Mouse (Mus musculus) olfactory bulb, adult 2 months (tissue): ENCODE results near the gene Golga7b. TPM values are rescaled to one million over a fixed set of nuclear protein-coding genes. Genes with fewer than 3 reads are reported as not detected.

ENCODE experiments used
- H3K27ac ChIP-seq: fragments of 200-500 bp; 2 replicates; pipeline ENCODE4 v1.5.1; 2012; ENCODE audit warnings: low read depth, low read length; ENCODE audit not compliant: insufficient read depth
- H3K4me1 ChIP-seq: fragments of 200-500 bp; 2 replicates; pipeline ENCODE4 v1.6.1; 2012; ENCODE audit warnings: low read length; ENCODE audit not compliant: control insufficient read depth, insufficient read depth
- H3K4me3 ChIP-seq: fragments of 200-500 bp; 2 replicates; pipeline ENCODE4 v1.5.1; 2012; ENCODE audit warnings: mild to moderate bottlenecking, low read depth, low read length, moderate library complexity; ENCODE audit not compliant: insufficient read depth
- CTCF ChIP-seq: fragments of 200-500 bp; IDR thresholded peaks from 2 replicates; pipeline ENCODE4 v1.5.1; 2012; ENCODE audit warnings: low read depth, mild to moderate bottlenecking, low read length, moderate library complexity; ENCODE audit not compliant: insufficient read depth
- POLR2A ChIP-seq: fragments of 200-500 bp; IDR thresholded peaks from 2 replicates; pipeline ENCODE4 v1.6.1; 2012; ENCODE audit warnings: mild to moderate bottlenecking, low read depth, low read length, moderate library complexity; ENCODE audit not compliant: insufficient read depth
- WGBS: fragments of 180-500 bp; shearing (Covaris S2); methylation state at CpG from one replicate; pipeline ENCODE4 v1.1.7; 2018; 5-methylcytosine and 5-hydroxymethylcytosine counted together
- polyA plus RNA-seq: library from polyadenylated mRNA; stranded (reverse); fragments of >200 nt; gene quantifications from 2 replicates; pipeline ENCODE4 v1.2.4, GENCODE M21; 2012; ENCODE audit warnings: low replicate concordance; ENCODE audit not compliant: missing spikeins, insufficient read depth, insufficient read length

Gene Golga7b
- polyA plus RNA-seq, 1 experiment = not detected

- WGBS = 55% methylated on average over 5 of the region's 5 CpGs
- Histone ChIP-seq H3K4me3 (no peak overlapping the region), H3K27ac (no peak overlapping the region)
These were observed 11.2 kb downstream of the Golga7b start for GRCm38 (mm10) chr19:42258596-42258995.

GRCm38 (mm10) chr19:42260486-42260885, 13.1 kb downstream of the Golga7b start:
- H3K27ac ChIP-seq = no peak overlapping the region
- no peak overlapping the region for H3K4me3 ChIP-seq
- H3K4me1 ChIP-seq = peaks cover 26% of the 10 kb centered on the region
- 83% methylated on average over 8 of the region's 8 CpGs for WGBS
- TF ChIP-seq POLR2A (no peak), CTCF (no peak)

More at GRCm38 (mm10) chr19:42258596-42258995, 11.2 kb downstream of the Golga7b start:
- peaks cover 28% of the 10 kb centered on the region for H3K4me1 ChIP-seq
- TF ChIP-seq POLR2A (no peak), CTCF (no peak)

- TF ChIP-seq POLR2A = no peak
- no peak for TF ChIP-seq CTCF
- 64% methylated on average over 3 of the region's 3 CpGs for WGBS
- Histone ChIP-seq H3K27ac (no peak overlapping the region), H3K4me1 (peaks cover 16% of the 10 kb centered on the region), H3K4me3 (no peak overlapping the region)
These were observed 16.1 kb downstream of the Golga7b start for GRCm38 (mm10) chr19:42263524-42263923.

- 35% methylated on average over 19 of the region's 19 CpGs for WGBS
- Histone ChIP-seq H3K4me3 (no peak overlapping the region), H3K27ac (no peak overlapping the region), H3K4me1 (peaks cover 22% of the 10 kb centered on the region)
- TF ChIP-seq POLR2A (no peak), CTCF (no peak)
These were observed 21.0 kb downstream of the Golga7b start for GRCm38 (mm10) chr19:42268337-42268736.

- TF ChIP-seq POLR2A (no peak), CTCF (no peak)
These were observed 22.7 kb downstream of the Golga7b start for GRCm38 (mm10) chr19:42270119-42270518.

GRCm38 (mm10) chr19:42271182-42271581, 23.8 kb downstream of the Golga7b start:
- Histone ChIP-seq H3K27ac (no peak overlapping the region), H3K4me3 (no peak overlapping the region), H3K4me1 (peaks cover 22% of the 10 kb centered on the region)
- WGBS = 73% methylated on average over 7 of the region's 7 CpGs
- no peak for TF ChIP-seq POLR2A
- TF ChIP-seq CTCF = no peak

More at GRCm38 (mm10) chr19:42270119-42270518, 22.7 kb downstream of the Golga7b start:
- H3K4me3 ChIP-seq = no peak overlapping the region
- WGBS = 83% methylated on average over 6 of the region's 6 CpGs
- H3K27ac ChIP-seq = no peak overlapping the region
- H3K4me1 ChIP-seq = peaks cover 22% of the 10 kb centered on the region

GRCm38 (mm10) chr19:42272003-42272963, 24.9 kb downstream of the Golga7b start:
- Histone ChIP-seq H3K4me1 (peaks cover 22% of the 10 kb centered on the region), H3K4me3 (no peak overlapping the region), H3K27ac (no peak overlapping the region)
- TF ChIP-seq POLR2A (no peak), CTCF (no peak; the same call in 1 of the 2 replicates)
- WGBS = 38% methylated on average over 14 of the region's 14 CpGs

GRCm38 (mm10) chr19:42277288-42277687, 29.9 kb downstream of the Golga7b start:
- no peak overlapping the region for H3K4me3 ChIP-seq
- WGBS = 88% methylated on average over 6 of the region's 6 CpGs
- TF ChIP-seq POLR2A = no peak
- no peak for TF ChIP-seq CTCF
- peaks cover 16% of the 10 kb centered on the region for H3K4me1 ChIP-seq
- no peak overlapping the region for H3K27ac ChIP-seq

- no peak overlapping the region for H3K4me3 ChIP-seq
- WGBS = 83% methylated on average over 5 of the region's 5 CpGs
- TF ChIP-seq POLR2A = no peak
- H3K4me1 ChIP-seq = peaks cover 12% of the 10 kb centered on the region
- H3K27ac ChIP-seq = no peak overlapping the region
These were observed 31.1 kb downstream of the Golga7b start for GRCm38 (mm10) chr19:42278461-42278860.
